Mouse (Mus musculus) effector memory CD4-positive, alpha-beta T cell, adult 5 months (primary cell): Measurements from ENCODE around the gene Qser1. TPM values are rescaled to one million over a fixed set of nuclear protein-coding genes. Genes with fewer than 3 reads are reported as not detected.

Source experiments
- polyA plus RNA-seq: library from polyadenylated mRNA; unstranded; fragments of 100-300 nt; shearing (Covaris generic); gene quantifications from one replicate; pipeline ENCODE4 v1.2.1, GENCODE M21; 2017

The Qser1 gene
- 1.6 TPM for polyA plus RNA-seq

GRCm38 (mm10) chr2:104816371-104816827, at the start of gene Qser1:
Qser1 (minus strand) TSS chr2:104816760.

GRCm38 (mm10) chr2:104849276-104849990, 32.9 kb upstream of the Qser1 start, which contains the start of gene Prrg4:
Prrg4 (minus strand) TSS chr2:104849876.

GRCm38 (mm10) chr2:104742741-104743064, 73.9 kb downstream of the Qser1 start, which contains the start of gene Depdc7:
Depdc7 (minus strand) TSS chr2:104742878.

GRCm38 (mm10) chr2:104716279-104716678, 100.3 kb downstream of the Qser1 start, which contains the start of gene Pin1rt1:
Pin1rt1 (minus strand) TSS chr2:104716379.

DNA sequence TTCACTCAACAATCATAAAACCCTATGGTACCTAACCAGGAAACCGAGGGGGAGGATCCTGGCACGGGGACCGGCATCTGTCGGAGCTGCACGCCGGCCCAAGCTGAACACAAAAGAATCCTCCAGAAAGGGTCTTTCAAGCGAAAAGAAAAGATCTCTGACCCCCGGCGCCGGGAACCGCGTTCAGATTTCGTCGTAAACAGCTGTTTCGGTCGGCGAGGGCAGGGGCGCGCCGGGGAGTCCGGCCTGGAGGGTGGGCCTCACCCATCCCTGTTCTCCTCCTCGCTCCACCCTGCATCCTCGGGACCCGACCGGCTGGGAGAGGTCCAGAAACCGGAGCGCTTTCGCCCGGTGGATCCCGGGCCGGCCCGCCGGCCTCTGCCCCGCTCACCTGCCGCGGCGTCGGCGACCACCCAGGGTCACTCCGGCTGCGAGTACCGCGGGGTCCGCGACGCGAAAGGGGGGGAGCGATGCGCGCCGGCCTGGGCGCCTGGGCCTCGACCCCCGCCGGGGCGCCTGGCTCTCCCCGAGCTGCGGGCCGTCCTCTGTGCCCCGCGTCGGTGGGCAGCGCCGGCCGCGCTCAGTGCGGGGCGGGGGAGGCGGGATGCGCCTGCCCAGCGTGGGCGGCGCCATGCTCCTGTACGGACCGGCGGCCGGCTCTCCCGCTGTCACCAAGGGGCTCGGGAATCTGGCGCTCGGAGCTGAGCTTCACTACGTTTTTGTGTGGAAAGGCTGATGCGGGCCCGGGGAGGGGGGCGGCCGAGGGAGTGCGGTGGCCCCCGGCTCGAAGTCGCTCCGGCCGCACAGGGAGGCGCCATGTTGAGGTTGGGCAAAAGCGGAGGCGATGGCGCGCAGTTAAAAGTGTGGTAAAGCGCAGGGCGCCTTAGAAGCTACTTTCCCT, 104.7 kb downstream of the Qser1 start, which contains the start of gene Tcp11l1:
Gene Tcp11l1, minus strand, starts transcription at position 585 of the 901 bp plus-strand sequence.

Other genes starting within 250 kb of the Qser1 start
- 47.9 TPM for gene Cstf3, start 226.2 kb downstream of the Qser1 start, polyA plus RNA-seq
- not detected for gene Tcp11l1, start 104.6 kb downstream of the Qser1 start, polyA plus RNA-seq
- not detected for gene Pin1rt1, start 100.4 kb downstream of the Qser1 start, polyA plus RNA-seq
- 0.21 TPM for gene Depdc7, start 73.9 kb downstream of the Qser1 start, polyA plus RNA-seq
- 3.9 TPM for gene Prrg4, start 33.1 kb upstream of the Qser1 start, polyA plus RNA-seq
- gene Ccdc73, start 51.0 kb upstream of the Qser1 start, polyA plus RNA-seq = 1.7 TPM
- 222 TPM for gene Eif3m, start 200.3 kb upstream of the Qser1 start, polyA plus RNA-seq